Mouse (Mus musculus) forebrain, embryonic 11.5 days (tissue): ENCODE results near the gene Cltc. TPM values are rescaled to one million over a fixed set of nuclear protein-coding genes. Genes with fewer than 3 reads are reported as not detected.

ENCODE experiments used
- ATAC-seq: fragments of 200-750 bp; cut with Nextera tagmentation; replicated peaks from 2 replicates; pipeline ENCODE4 v1.8.0; 2017; ENCODE audit warnings: moderate TSS enrichment; ENCODE audit not compliant: low FRiP score
- DNase-seq: peaks from one replicate; pipeline ENCODE4 v3.0.0-alpha.2; 2017; ENCODE audit warnings: low spot score
- H3K27ac ChIP-seq: fragments of 300-500 bp; sonication (generic); 2 replicates; pipeline ENCODE4 v1.5.1; 2014; ENCODE audit warnings: low read depth, low read length
- H3K27me3 ChIP-seq: fragments of 300-500 bp; sonication (generic); 2 replicates; pipeline ENCODE4 v1.6.1; 2014; ENCODE audit warnings: mild to moderate bottlenecking, low read length, mixed read lengths; ENCODE audit not compliant: control insufficient read depth, insufficient read depth
- H3K36me3 ChIP-seq: fragments of 300-500 bp; sonication (generic); 2 replicates; pipeline ENCODE4 v1.6.1; 2014; ENCODE audit warnings: mild to moderate bottlenecking, low read length, moderate library complexity, mixed read lengths; ENCODE audit not compliant: control insufficient read depth, insufficient read depth
- H3K4me1 ChIP-seq: fragments of 300-500 bp; sonication (generic); replicated peaks from 2 replicates; pipeline ENCODE4 v1.6.1; 2014; ENCODE audit warnings: low read length, mixed read lengths; ENCODE audit not compliant: control insufficient read depth, insufficient read depth
- H3K4me2 ChIP-seq: fragments of 300-500 bp; sonication (generic); 2 replicates; pipeline ENCODE4 v1.6.1; 2014; ENCODE audit warnings: low read depth, mild to moderate bottlenecking, low read length, moderate library complexity, mixed read lengths; ENCODE audit not compliant: severe bottlenecking
- H3K4me3 ChIP-seq: fragments of 300-500 bp; sonication (generic); 2 replicates; pipeline ENCODE4 v1.5.1; 2014; ENCODE audit warnings: low read depth, low read length
- H3K9ac ChIP-seq: fragments of 300-500 bp; sonication (generic); 2 replicates; pipeline ENCODE4 v1.6.1; 2014; ENCODE audit warnings: low read length
- H3K9me3 ChIP-seq: fragments of 300-500 bp; sonication (generic); 2 replicates; pipeline ENCODE4 v1.6.1; 2016; ENCODE audit warnings: low read length, mixed read lengths; ENCODE audit not compliant: control insufficient read depth
- WGBS: fragments of 180-500 bp; shearing (Covaris S2); extraction: QIAGEN DNeasy Blood & Tissue Kit; methylation state at CpG from one replicate; pipeline ENCODE4 v1.1.7; 2014; 5-methylcytosine and 5-hydroxymethylcytosine counted together
- polyA plus RNA-seq: library from polyadenylated mRNA; unstranded; fragments of >200 nt; fragmentation: Nextera tagmentation; extraction: Ambion mirVana; gene quantifications from 2 replicates; pipeline ENCODE4 v1.2.1, GENCODE M21; 2014

Gene Cltc
- polyA plus RNA-seq, 1 experiment from 2014 or later, result 176 TPM

GRCm38 (mm10) chr11:86684126-86685012 lies 73.0 kb downstream of the Cltc start:
- Histone ChIP-seq H3K27me3 (no peaks in the 10 kb centered on the region), H3K4me3 (peak overlapping the region; percentile 84), H3K9me3 (no peaks in the 10 kb centered on the region), H3K36me3 (no peaks in the 10 kb centered on the region; the same call in 1 of the 2 replicates), H3K27ac (peak overlapping the region; percentile 88), H3K9ac (peak overlapping the region; percentile 90), H3K4me1 (peaks cover 2% of the 10 kb centered on the region; the same call in 1 of the 2 replicates), H3K4me2 (peak overlapping the region; percentile 85)
- DNase-seq, result no peak
- 11% methylated on average over 20 of the region's 20 CpGs for whole genome bisulfite sequencing
- no peak for ATAC-seq

GRCm38 (mm10) chr11:86683395-86684125 lies 73.8 kb downstream of the Cltc start, which contains the start of the genes Vmp1 and Ptrh2:
Gene Vmp1, minus strand, starts transcription at chr11:86683836.
Gene Ptrh2, plus strand, starts transcription at chr11:86683985.
- Histone ChIP-seq H3K4me2 (peak within 1 kb of the TSS; percentile 85), H3K27ac (peak within 1 kb of the TSS; percentile 88), H3K4me3 (peak within 1 kb of the TSS; percentile 84), H3K27me3 (no peaks in the 10 kb centered on the region), H3K9ac (peak within 1 kb of the TSS; percentile 90), H3K9me3 (no peaks in the 10 kb centered on the region), H3K4me1 (peaks cover 2% of the 10 kb centered on the region; the same call in 1 of the 2 replicates), H3K36me3 (no peaks in the 10 kb centered on the region; the same call in 1 of the 2 replicates)
- DNase-seq (peak; percentile 96), ATAC-seq (peak; percentile 96)
- WGBS, result under 1% methylated on average over 56 of the region's 56 CpGs

GRCm38 (mm10) chr11:86682861-86683260 lies 74.5 kb downstream of the Cltc start:
- Histone ChIP-seq H3K9me3 (no peaks in the 10 kb centered on the region), H3K36me3 (no peaks in the 10 kb centered on the region; the same call in 1 of the 2 replicates), H3K4me1 (peaks cover 2% of the 10 kb centered on the region; the same call in 1 of the 2 replicates), H3K27me3 (no peaks in the 10 kb centered on the region), H3K4me3 (peak overlapping the region; percentile 84), H3K4me2 (peak overlapping the region; percentile 85), H3K9ac (peak overlapping the region; percentile 90), H3K27ac (no peak overlapping the region)
- ATAC-seq (no peak), DNase-seq (no peak)
- 45% methylated on average over 7 of the region's 7 CpGs for WGBS

GRCm38 (mm10) chr11:86681423-86681822 lies 75.9 kb downstream of the Cltc start:
- no peaks in the 10 kb centered on the region for H3K9me3 ChIP-seq
- peaks cover 2% of the 10 kb centered on the region; the same call in 1 of the 2 replicates for H3K4me1 ChIP-seq
- no peaks in the 10 kb centered on the region for H3K27me3 ChIP-seq
- no peak overlapping the region for H3K4me3 ChIP-seq
- H3K9ac ChIP-seq, result no peak overlapping the region
- H3K27ac ChIP-seq, result no peak overlapping the region
- DNase-seq, result no peak
- WGBS, result 93% methylated on average over 3 of the region's 3 CpGs
- H3K4me2 ChIP-seq, result no peak overlapping the region
- ATAC-seq, result no peak
- no peaks in the 10 kb centered on the region for H3K36me3 ChIP-seq

GRCm38 (mm10) chr11:86680729-86681128 lies 76.6 kb downstream of the Cltc start:
- no peaks in the 10 kb centered on the region for H3K9me3 ChIP-seq
- no peaks in the 10 kb centered on the region for H3K27me3 ChIP-seq

GRCm38 (mm10) chr11:86678957-86679356 lies 78.4 kb downstream of the Cltc start:
- Histone ChIP-seq H3K27ac (no peak overlapping the region), H3K36me3 (no peaks in the 10 kb centered on the region), H3K9me3 (no peaks in the 10 kb centered on the region), H3K27me3 (no peaks in the 10 kb centered on the region), H3K4me1 (no peaks in the 10 kb centered on the region), H3K9ac (no peak overlapping the region), H3K4me3 (no peak overlapping the region), H3K4me2 (no peak overlapping the region)
- ATAC-seq (no peak), DNase-seq (no peak)
- 65% methylated on average over 5 of the region's 5 CpGs for WGBS

More at GRCm38 (mm10) chr11:86680729-86681128, 76.6 kb downstream of the Cltc start:
- no peak overlapping the region for H3K4me3 ChIP-seq
- no peak overlapping the region for H3K27ac ChIP-seq
- H3K4me1 ChIP-seq, result peaks cover 2% of the 10 kb centered on the region; the same call in 1 of the 2 replicates
- H3K4me2 ChIP-seq, result no peak overlapping the region
- ATAC-seq, result no peak
- 98% methylated on average over 3 of the region's 3 CpGs for WGBS
- DNase-seq, result no peak
- no peak overlapping the region for H3K9ac ChIP-seq
- H3K36me3 ChIP-seq, result no peaks in the 10 kb centered on the region

GRCm38 (mm10) chr11:86675520-86675919 lies 81.8 kb downstream of the Cltc start:
- WGBS, result 92% methylated on average over 4 of the region's 4 CpGs
- no peak for DNase-seq
- Histone ChIP-seq H3K9me3 (no peaks in the 10 kb centered on the region), H3K9ac (no peak overlapping the region), H3K4me1 (no peaks in the 10 kb centered on the region), H3K4me2 (no peak overlapping the region), H3K27me3 (no peaks in the 10 kb centered on the region), H3K27ac (no peak overlapping the region), H3K4me3 (no peak overlapping the region), H3K36me3 (no peaks in the 10 kb centered on the region)
- no peak for ATAC-seq

GRCm38 (mm10) chr11:86672772-86673171 lies 84.6 kb downstream of the Cltc start:
- no peak overlapping the region for H3K4me2 ChIP-seq
- no peaks in the 10 kb centered on the region for H3K27me3 ChIP-seq
- DNase-seq, result no peak
- no peak overlapping the region for H3K4me3 ChIP-seq
- ATAC-seq, result no peak
- no peak overlapping the region for H3K9ac ChIP-seq
- H3K27ac ChIP-seq, result no peak overlapping the region
- H3K36me3 ChIP-seq, result no peaks in the 10 kb centered on the region
- 88% methylated on average over 3 of the region's 3 CpGs for WGBS
- H3K4me1 ChIP-seq, result no peaks in the 10 kb centered on the region
- no peaks in the 10 kb centered on the region for H3K9me3 ChIP-seq
